Mouse (Mus musculus) layer of hippocampus, adult 2 months (tissue): ENCODE results near the gene Olfr558. TPM values are rescaled to one million over a fixed set of nuclear protein-coding genes. Genes with fewer than 3 reads are reported as not detected.

Experiments used
- DNase-seq, 2 experiments: peaks; one replicate each; pipeline ENCODE4 v3.0.0; 2022; ENCODE audit warnings: low spot score in 2 of 2
- H3K27ac ChIP-seq: fragments of 200-600 bp; 2 replicates; pipeline ENCODE4 v1.8.1; 2022
- H3K4me3 ChIP-seq: fragments of 200-600 bp; 2 replicates; pipeline ENCODE4 v1.8.1; 2022; ENCODE audit warnings: mild to moderate bottlenecking
- CTCF ChIP-seq: fragments of 200-600 bp; conservative IDR thresholded peaks from 2 replicates; pipeline ENCODE4 v1.8.1; 2022; ENCODE audit warnings: antibody characterized with exemption, mild to moderate bottlenecking, moderate library complexity
- long read RNA-seq, 2 experiments: library from polyadenylated mRNA; stranded (forward); transcript quantifications; one replicate each; pipeline ENCODE4 v2.0.0; 2021; ENCODE audit warnings: borderline mapping rate in 2 of 2
- total RNA-seq, 2 experiments: library from RNA; stranded (reverse); gene quantifications; 2 replicates each; pipeline ENCODE4 v1.2.3; 2021

The Olfr558 gene
- under 1 TPM; 0.15 to 0.46 TPM for total RNA-seq
- long read RNA-seq, experiment 1 = 0 reads
- long read RNA-seq, experiment 2, partial matches to known transcripts = 1 of 3 reads
- long read RNA-seq, experiment 2, other reads (novel, unspliced or antisense) = 1 of 3 reads

DNA sequence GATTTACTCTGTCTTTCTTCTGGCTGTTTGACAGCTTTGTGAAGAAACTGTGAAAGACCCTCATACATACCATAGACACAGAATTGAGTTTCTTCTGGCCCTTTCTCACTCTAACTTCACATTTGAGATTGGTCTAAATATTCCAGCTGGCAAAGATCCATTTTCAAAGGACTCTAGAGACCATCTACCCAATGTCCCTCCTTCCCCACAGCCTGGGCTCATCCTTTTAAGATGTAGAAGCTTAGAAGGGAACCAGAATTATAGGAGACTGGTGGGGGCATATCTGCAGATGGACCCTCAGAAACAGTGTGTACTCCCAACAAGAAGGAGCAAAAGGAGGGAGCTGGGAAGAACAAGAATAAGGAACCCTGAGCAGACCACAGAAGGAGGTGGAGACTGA lies at the start of gene Olfr558:
Gene Olfr558 (plus strand): TSS at position 301 of the 400 bp plus-strand sequence.
- Histone ChIP-seq H3K27ac (no peak within 1 kb of the TSS), H3K4me3 (no peak within 1 kb of the TSS)
- no peak for TF ChIP-seq CTCF
- no peak for DNase-seq

GRCm38 (mm10) chr7:102658523-102658922 lies 43.5 kb upstream of the Olfr558 start, which contains the start of gene Olfr555:
Gene Olfr555, plus strand, starts transcription at chr7:102658823.
- no peak for TF ChIP-seq CTCF
- H3K27ac ChIP-seq = no peak within 1 kb of the TSS
- H3K4me3 ChIP-seq = no peak within 1 kb of the TSS

GRCm38 (mm10) chr7:102664599-102664998 lies 37.4 kb upstream of the Olfr558 start, which contains the start of gene Olfr556:
Gene Olfr556, plus strand, starts transcription at chr7:102664899.
- H3K27ac ChIP-seq = no peak within 1 kb of the TSS
- TF ChIP-seq CTCF = no peak
- DNase-seq = no peak

More at GRCm38 (mm10) chr7:102658523-102658922, 43.5 kb upstream of the Olfr558 start, which contains the start of gene Olfr555:
- no peak for DNase-seq

DNA sequence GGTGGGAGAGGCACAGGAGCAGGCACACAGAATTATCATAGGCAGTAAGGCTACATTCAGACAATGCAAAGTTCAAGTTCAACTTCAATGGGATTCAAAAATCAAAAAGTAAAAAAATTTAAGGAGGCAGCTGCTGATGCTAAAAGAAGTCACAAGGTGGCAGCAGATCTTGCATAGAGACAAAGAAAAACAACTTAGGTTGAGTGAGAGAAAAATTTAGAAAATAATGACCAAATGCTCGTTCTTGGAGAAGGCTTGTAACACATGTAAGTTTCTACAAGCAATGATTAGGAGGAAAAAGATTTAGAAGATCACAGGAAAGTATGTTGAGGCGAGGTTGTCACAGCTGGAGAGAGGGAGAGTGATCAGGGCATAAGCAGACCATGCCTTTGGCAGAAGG lies 36.6 kb upstream of the Olfr558 start:
- DNase-seq = peak in 1 of 2 experiments; percentile 7
- peak; percentile 87 for TF ChIP-seq CTCF
- H3K27ac ChIP-seq = no peak overlapping the region
- H3K4me3 ChIP-seq = no peak overlapping the region

More at GRCm38 (mm10) chr7:102664599-102664998, 37.4 kb upstream of the Olfr558 start, which contains the start of gene Olfr556:
- no peak within 1 kb of the TSS for H3K4me3 ChIP-seq

- DNase-seq = no peak
- Histone ChIP-seq H3K4me3 (no peak overlapping the region), H3K27ac (no peak overlapping the region)
- TF ChIP-seq CTCF = no peak
Observed at GRCm38 (mm10) chr7:102676225-102676624, 25.8 kb upstream of the Olfr558 start.

DNA sequence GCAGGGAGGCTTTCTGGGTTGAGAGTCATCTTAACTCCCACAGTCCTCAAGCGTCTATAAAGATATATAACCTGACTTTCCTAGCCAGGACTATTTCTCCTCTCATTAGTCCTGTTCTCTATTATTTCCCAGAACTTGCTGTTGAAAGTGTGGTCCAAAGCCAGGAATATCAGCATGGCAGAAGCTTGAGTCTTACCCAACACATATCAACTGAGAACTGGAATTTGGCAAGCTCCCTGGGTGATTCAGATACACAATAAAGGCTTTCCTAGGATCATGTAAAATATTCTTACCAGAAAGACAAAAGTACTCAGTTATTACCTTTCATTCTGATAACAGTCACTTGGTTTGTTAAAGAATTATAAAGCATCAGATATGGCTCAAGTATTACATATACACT lies 20.1 kb upstream of the Olfr558 start:
- DNase-seq = no peak
- TF ChIP-seq CTCF = no peak
- no peak overlapping the region for H3K4me3 ChIP-seq

DNA sequence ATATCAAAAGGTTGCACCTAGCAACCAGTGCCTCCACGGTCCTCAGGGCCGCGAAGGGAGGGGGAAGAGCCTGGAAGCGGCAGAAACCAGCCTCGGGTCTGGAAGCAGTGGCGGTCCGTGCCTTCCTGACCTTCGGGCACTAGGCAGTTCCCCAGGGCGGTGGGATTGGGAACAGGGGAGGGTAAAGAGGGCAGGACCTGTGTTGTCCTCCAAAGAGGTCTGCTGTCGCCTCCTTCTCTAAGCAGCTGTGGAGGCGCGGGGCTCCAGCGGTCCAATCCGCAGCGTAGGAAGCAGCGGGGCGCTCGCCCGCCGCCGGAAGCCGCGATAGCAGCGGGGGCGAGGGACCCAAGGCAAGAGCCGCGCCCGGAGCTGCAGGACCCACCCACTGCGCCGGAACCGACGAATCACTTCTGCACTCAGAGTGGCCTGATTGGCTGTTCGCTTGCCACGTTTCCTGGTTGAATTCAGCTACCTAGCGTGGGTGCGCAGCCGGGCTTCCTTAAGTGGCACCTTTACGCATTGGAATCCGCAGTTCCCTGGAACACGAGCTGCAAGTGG lies 15.0 kb upstream of the Olfr558 start, which contains the start of gene Trim68:
Gene Trim68 (minus strand): TSS at position 384 of the 558 bp plus-strand sequence.
- DNase-seq = peak; percentile 86 to 91
- peak within 1 kb of the TSS; percentile 88 for H3K27ac ChIP-seq
- TF ChIP-seq CTCF = no peak
- peak within 1 kb of the TSS; percentile 76 for H3K4me3 ChIP-seq

More for the DNA sequence above, 20.1 kb upstream of the Olfr558 start:
- no peak overlapping the region for H3K27ac ChIP-seq

- H3K27ac ChIP-seq = no peak within 1 kb of the TSS
- peak; percentile 93 for TF ChIP-seq CTCF
Observed at GRCm38 (mm10) chr7:102695358-102696125, 6.5 kb upstream of the Olfr558 start, which contains the start of gene Olfr557. Gene Olfr557, plus strand, starts transcription at chr7:102695910.

DNA sequence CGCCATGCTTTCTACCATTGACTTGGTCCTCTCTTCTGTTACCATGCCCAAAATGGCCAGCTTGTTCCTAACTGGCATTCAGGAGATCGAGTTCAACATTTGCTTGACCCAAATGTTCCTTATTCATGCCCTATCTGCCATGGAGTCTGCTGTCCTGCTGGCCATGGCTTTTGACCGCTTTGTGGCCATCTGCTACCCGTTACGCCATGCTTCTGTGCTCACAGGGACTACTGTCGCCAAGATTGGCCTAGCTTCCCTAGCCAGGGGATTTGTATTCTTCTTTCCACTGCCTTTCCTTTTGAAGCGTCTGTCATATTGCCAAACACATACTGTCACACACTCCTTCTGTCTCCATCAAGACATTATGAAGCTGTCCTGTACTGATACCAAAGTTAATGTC lies 3.6 kb upstream of the Olfr558 start:
- no peak for DNase-seq
- TF ChIP-seq CTCF = no peak

More at GRCm38 (mm10) chr7:102695358-102696125, 6.5 kb upstream of the Olfr558 start, which contains the start of gene Olfr557:
- peak in 1 of 2 experiments; percentile 29 for DNase-seq
- no peak within 1 kb of the TSS for H3K4me3 ChIP-seq

DNA sequence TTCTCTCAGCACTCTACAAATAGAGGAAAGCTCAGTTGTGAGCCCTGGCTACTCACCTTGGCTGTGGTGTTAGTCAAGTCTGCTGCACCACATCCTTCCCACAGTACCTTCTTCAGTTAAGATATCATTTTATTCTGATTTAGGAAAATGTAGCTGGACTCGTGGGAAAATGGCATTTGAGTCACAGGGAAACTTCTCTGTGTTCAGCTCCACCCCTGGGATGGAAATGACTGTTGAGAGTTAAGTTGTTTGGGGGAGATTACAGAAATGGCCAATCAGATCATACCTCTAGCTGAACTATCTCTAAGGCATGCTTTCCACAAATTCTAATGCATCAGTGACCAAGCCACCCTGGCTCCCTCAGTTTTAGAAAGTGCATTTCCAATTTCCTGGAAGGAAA lies 17.0 kb downstream of the Olfr558 start, which contains the start of gene Olfr33:
Gene Olfr33 (minus strand): TSS at position 101 of the 400 bp plus-strand sequence.
- Histone ChIP-seq H3K4me3 (no peak within 1 kb of the TSS), H3K27ac (no peak within 1 kb of the TSS)
- DNase-seq = no peak
- no peak for TF ChIP-seq CTCF

More for the DNA sequence above, 3.6 kb upstream of the Olfr558 start:
- Histone ChIP-seq H3K27ac (no peak overlapping the region), H3K4me3 (no peak overlapping the region)

- no peak within 1 kb of the TSS for H3K4me3 ChIP-seq
- DNase-seq = no peak
Observed at GRCm38 (mm10) chr7:102727391-102727790, 25.4 kb downstream of the Olfr558 start, which contains the start of gene Olfr559. Gene Olfr559, minus strand, starts transcription at chr7:102727491.

DNA sequence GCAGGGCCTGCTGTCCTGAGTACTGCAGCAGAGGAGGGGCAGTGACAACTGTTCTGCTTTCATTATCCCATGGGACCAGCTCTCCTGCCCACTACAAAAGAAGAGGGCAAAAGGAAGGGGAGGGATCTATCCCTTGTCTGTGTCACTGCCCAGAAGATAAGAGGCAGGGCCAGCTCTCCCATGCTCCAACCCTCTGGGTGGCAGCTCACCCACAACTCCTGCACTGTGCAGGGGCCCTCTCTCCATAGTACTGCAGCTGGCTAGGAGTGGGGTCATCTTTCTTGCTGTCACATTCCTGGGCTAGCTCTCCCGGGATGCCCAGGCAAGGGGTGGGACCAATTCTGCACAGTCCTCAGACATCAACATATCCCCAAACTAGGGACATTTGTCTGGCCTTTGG lies 31.8 kb downstream of the Olfr558 start:
- no peak for DNase-seq
- Histone ChIP-seq H3K4me3 (no peak overlapping the region), H3K27ac (no peak overlapping the region)
- TF ChIP-seq CTCF = no peak

More at GRCm38 (mm10) chr7:102727391-102727790, 25.4 kb downstream of the Olfr558 start, which contains the start of gene Olfr559:
- no peak within 1 kb of the TSS for H3K27ac ChIP-seq
- no peak for TF ChIP-seq CTCF

GRCm38 (mm10) chr7:102737705-102738104 lies 35.7 kb downstream of the Olfr558 start:
- TF ChIP-seq CTCF = no peak
- no peak for DNase-seq

More at GRCm38 (mm10) chr7:102737705-102738104, 35.7 kb downstream of the Olfr558 start:
- H3K27ac ChIP-seq = no peak overlapping the region
- no peak overlapping the region for H3K4me3 ChIP-seq
